Mouse (Mus musculus) CH12.LX (cell line): ENCODE measurements around the gene Rock2. TPM values are rescaled to one million over a fixed set of nuclear protein-coding genes. Genes with fewer than 3 reads are reported as not detected.

Experiments used
- DNase-seq: peaks from one replicate; pipeline ENCODE4 v3.0.0-alpha.2; 2013; ENCODE audit errors: extremely low read depth
- H3K27ac ChIP-seq: 2 replicates; pipeline ENCODE4 v1.5.1; 2012; ENCODE audit warnings: low read depth, mild to moderate bottlenecking, control low read depth, moderate library complexity; ENCODE audit not compliant: insufficient read depth
- H3K27me3 ChIP-seq: replicated peaks from 2 replicates; pipeline ENCODE3; 2012; ENCODE audit warnings: inconsistent platforms
- H3K36me3 ChIP-seq, 2 experiments: replicated peaks in 1 of 2; 2 replicates each; pipeline versions ENCODE3 to v1.6.1; 2012; ENCODE audit warnings: inconsistent platforms in 1 of 2, low read length in 1 of 2, mild to moderate bottlenecking in 1 of 2, mixed read lengths in 1 of 2, moderate library complexity in 1 of 2; ENCODE audit not compliant: control insufficient read depth in 1 of 2, insufficient read depth in 1 of 2
- H3K4me1 ChIP-seq, 2 experiments: 2 replicates each; pipeline ENCODE4 v1.6.1; 2012; ENCODE audit warnings: inconsistent platforms in 1 of 2, moderate library complexity in 1 of 2; ENCODE audit not compliant: insufficient read depth in 2 of 2, control insufficient read depth in 1 of 2
- H3K4me2 ChIP-seq: 2 replicates; pipeline ENCODE4 v1.6.1; 2012; ENCODE audit warnings: low read depth, mild to moderate bottlenecking, control low read depth; ENCODE audit not compliant: poor library complexity, insufficient read depth, severe bottlenecking
- H3K4me3 ChIP-seq, 3 experiments: fragments of 150-350 bp in 1 of 3; sonication (generic) in 1 of 3; replicated peaks in 1 of 3; 2 replicates each; pipeline versions ENCODE3 to v1.5.1; 2011 to 2012; ENCODE audit warnings: low read depth in 2 of 3, low read length in 2 of 3, mild to moderate bottlenecking in 2 of 3, moderate library complexity in 2 of 3, control low read depth in 1 of 3, improper control_type of control experiment in 1 of 3, inconsistent platforms in 1 of 3, mixed read lengths in 1 of 3; ENCODE audit not compliant: poor library complexity in 1 of 3
- H3K79me2 ChIP-seq: replicated peaks from 2 replicates; pipeline ENCODE4 v1.6.1; 2012; ENCODE audit warnings: mild to moderate bottlenecking, moderate library complexity; ENCODE audit not compliant: control insufficient read depth, poor library complexity, insufficient read depth, severe bottlenecking; ENCODE audit errors: extremely low read depth
- H3K9ac ChIP-seq: 2 replicates; pipeline ENCODE4 v1.6.1; 2012; ENCODE audit warnings: low read depth, mild to moderate bottlenecking, control low read depth, moderate library complexity; ENCODE audit not compliant: insufficient read depth
- H3K9me3 ChIP-seq: replicated peaks from 2 replicates; pipeline ENCODE3; 2012; ENCODE audit warnings: low read length, inconsistent platforms, mixed read lengths
- BHLHE40 ChIP-seq: IDR thresholded peaks from 2 replicates; pipeline ENCODE4 v1.6.1; 2011; ENCODE audit warnings: mild to moderate bottlenecking, low read depth, low read length, improper control_type of control experiment
- CHD2 ChIP-seq: IDR thresholded peaks from 2 replicates; pipeline ENCODE4 v1.6.1; 2011; ENCODE audit warnings: low read length, improper control_type of control experiment
- CTCF ChIP-seq, 2 experiments: IDR thresholded peaks in 1 of 2; conservative IDR thresholded peaks in 1 of 2; 2 replicates each; pipeline ENCODE4 v1.5.1; 2011 to 2012; ENCODE audit warnings: low read depth in 2 of 2, low read length in 2 of 2, improper control_type of control experiment in 1 of 2, inconsistent platforms in 1 of 2, mild to moderate bottlenecking in 1 of 2, moderate library complexity in 1 of 2
- ELF1 ChIP-seq: IDR thresholded peaks from 2 replicates; pipeline ENCODE4 v1.6.1; 2014; ENCODE audit warnings: low read depth, mild to moderate bottlenecking, inconsistent platforms, low read length, improper control_type of control experiment
- GABPA ChIP-seq: IDR thresholded peaks from 2 replicates; pipeline ENCODE4 v1.6.1; 2012; ENCODE audit warnings: low read depth, low read length, improper control_type of control experiment, inconsistent platforms; ENCODE audit not compliant: insufficient replicate concordance
- MAX ChIP-seq: IDR thresholded peaks from 2 replicates; pipeline ENCODE4 v1.6.1; 2011; ENCODE audit warnings: low read length, improper control_type of control experiment
- MAZ ChIP-seq: IDR thresholded peaks from 2 replicates; pipeline ENCODE4 v1.6.1; 2012; ENCODE audit warnings: low read depth, mild to moderate bottlenecking, inconsistent platforms, low read length, improper control_type of control experiment, moderate library complexity
- MYC ChIP-seq: IDR thresholded peaks from 2 replicates; pipeline ENCODE4 v1.6.1; 2011; ENCODE audit warnings: low read depth, mild to moderate bottlenecking, improper control_type of control experiment, low read length
- POLR2AphosphoS2 ChIP-seq: IDR thresholded peaks from 2 replicates; pipeline ENCODE4 v1.6.1; 2011; ENCODE audit warnings: low read depth, low read length, improper control_type of control experiment
- TBP ChIP-seq: conservative IDR thresholded peaks from 2 replicates; pipeline ENCODE4 v1.6.1; 2011; ENCODE audit warnings: low read depth, low read length, improper control_type of control experiment
- TCF12 ChIP-seq: IDR thresholded peaks from 2 replicates; pipeline ENCODE4 v1.6.1; 2014; ENCODE audit warnings: low read depth, mild to moderate bottlenecking, inconsistent platforms, low read length, improper control_type of control experiment
- UBTF ChIP-seq: IDR thresholded peaks from 2 replicates; pipeline ENCODE4 v1.6.1; 2012; ENCODE audit warnings: low read depth, mild to moderate bottlenecking, inconsistent platforms, low read length, improper control_type of control experiment, moderate library complexity
- USF2 ChIP-seq: conservative IDR thresholded peaks from 2 replicates; pipeline ENCODE4 v1.6.1; 2011; ENCODE audit warnings: low read depth, low read length, improper control_type of control experiment
- ZKSCAN1 ChIP-seq: IDR thresholded peaks from 2 replicates; pipeline ENCODE4 v1.6.1; 2012; ENCODE audit warnings: low read depth, inconsistent platforms, low read length, improper control_type of control experiment, borderline replicate concordance
- ZMIZ1 ChIP-seq: IDR thresholded peaks from 2 replicates; pipeline ENCODE4 v1.6.1; 2012; ENCODE audit warnings: low read depth, mild to moderate bottlenecking, inconsistent platforms, low read length, improper control_type of control experiment
- dilution Hi-C: fragments of 300-500 bp; cut with MboI; formaldehyde crosslinking; loops from 2 replicates; pipeline ENCODE4 v1.14.3; 2020; ENCODE audit warnings: low sequenced_read_pairs; ENCODE audit not compliant: extremely low pct_unique_long_range_greater_than_20kb, extremely low pct_ligation_motif_present
- in situ Hi-C: fragments of 300-500 bp; cut with MboI; formaldehyde crosslinking; loops from 3 replicates; pipeline ENCODE4 v1.14.3; 2019; ENCODE audit warnings: low sequenced_read_pairs, low pct_ligation_motif_present, low pct_unique_long_range_greater_than_20kb, mixed read lengths
- polyA plus RNA-seq: library from polyadenylated mRNA; unstranded; fragments of >175 nt; gene quantifications from 2 replicates; pipeline ENCODE4 v1.2.1, GENCODE M21; 2012; ENCODE audit warnings: low read depth; ENCODE audit not compliant: insufficient read length
- total RNA-seq, 2 experiments: library from RNA; depleted of rRNA; stranded (reverse); fragments of 300-350 nt in 1 of 2; fragments of >200 nt in 1 of 2; gene quantifications; 2 replicates each; pipeline ENCODE4 v1.2.3; 2012 to 2014

The Rock2 gene
- total and polyA plus RNA-seq, 3 experiments: 39.1 to 49.9 (median 40.3) TPM

DNA sequence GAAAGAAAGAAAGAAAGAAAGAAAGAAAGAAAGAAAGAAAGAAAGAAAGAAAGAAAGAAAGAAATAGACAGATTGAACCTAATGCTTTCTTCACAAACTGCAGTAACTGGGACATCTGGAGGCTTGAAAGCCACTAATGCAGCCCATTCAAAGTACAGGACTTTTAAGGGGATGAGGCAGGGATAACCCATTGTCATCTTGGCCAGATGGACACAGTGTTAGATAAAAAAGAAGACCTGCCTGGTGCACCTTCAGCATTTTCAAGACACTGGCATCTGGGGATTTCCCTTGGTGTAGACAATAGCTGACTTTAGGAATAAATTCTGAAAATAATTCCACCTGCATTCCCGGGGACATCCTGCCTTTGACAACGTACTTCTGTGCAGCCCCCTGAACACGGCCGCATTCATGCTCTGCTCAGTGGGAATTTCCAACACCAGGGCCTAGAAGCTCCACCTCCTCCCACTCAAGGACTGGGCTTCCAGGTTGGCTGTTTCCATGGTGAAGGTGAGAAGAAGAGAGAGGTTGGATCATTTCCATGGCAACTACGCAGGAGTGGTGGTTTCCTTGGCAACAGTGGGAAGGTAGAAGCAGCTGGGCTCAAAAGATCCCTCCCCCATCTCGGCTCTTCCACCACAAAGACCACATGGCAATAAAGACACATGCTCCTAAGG lies 38.9 kb upstream of the Rock2 start:
- Histone ChIP-seq H3K9me3 (peaks cover 2% of the 10 kb centered on the region), H3K79me2 (no peaks in the 10 kb centered on the region), H3K9ac (no peak overlapping the region), H3K4me3 (no peak overlapping the region), H3K36me3 (no peaks in the 10 kb centered on the region), H3K27me3 (no peaks in the 10 kb centered on the region), H3K27ac (no peak overlapping the region), H3K4me1 (peaks cover 24 to 73% of the 10 kb centered on the region in 2 experiments), H3K4me2 (no peak overlapping the region)
- in situ Hi-C loops: no loop called here
- DNase-seq: no peak
- dilution Hi-C loops: no loop called here
- TF ChIP-seq MYC: no peak
- no peak for TF ChIP-seq ZMIZ1
- no peak for TF ChIP-seq BHLHE40
- TF ChIP-seq CHD2: no peak
- no peak for TF ChIP-seq POLR2AphosphoS2

DNA sequence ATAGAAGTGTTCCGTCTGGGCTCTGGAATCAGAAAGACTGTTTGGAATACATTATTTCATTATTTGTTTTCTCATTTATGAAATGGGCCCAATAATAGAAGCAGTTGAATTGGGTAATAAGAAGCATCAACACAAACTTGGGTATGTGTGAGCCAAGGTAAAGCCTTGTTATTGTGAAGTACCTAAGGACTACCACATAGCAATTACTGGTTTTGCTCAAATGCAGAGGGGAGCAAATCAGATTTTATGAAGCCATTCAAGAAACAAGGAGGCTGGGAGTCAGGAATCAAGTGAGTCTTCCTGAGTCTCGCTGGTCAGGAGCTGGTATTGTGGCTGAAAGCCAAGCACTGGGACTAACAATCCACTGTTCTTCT lies 38.4 kb upstream of the Rock2 start:
- H3K27me3 ChIP-seq: no peaks in the 10 kb centered on the region
- no peak overlapping the region for H3K4me3 ChIP-seq
- no peak overlapping the region for H3K9ac ChIP-seq
- H3K4me1 ChIP-seq: peaks cover 22 to 73% of the 10 kb centered on the region in 2 experiments
- in situ Hi-C loops (no loop called here), dilution Hi-C loops (no loop called here)
- no peak for TF ChIP-seq ELF1
- no peak for TF ChIP-seq USF2
- H3K9me3 ChIP-seq: peaks cover 2% of the 10 kb centered on the region
- H3K36me3 ChIP-seq: no peaks in the 10 kb centered on the region
- H3K4me2 ChIP-seq: no peak overlapping the region
- no peaks in the 10 kb centered on the region for H3K79me2 ChIP-seq
- H3K27ac ChIP-seq: no peak overlapping the region
- DNase-seq: no peak

DNA sequence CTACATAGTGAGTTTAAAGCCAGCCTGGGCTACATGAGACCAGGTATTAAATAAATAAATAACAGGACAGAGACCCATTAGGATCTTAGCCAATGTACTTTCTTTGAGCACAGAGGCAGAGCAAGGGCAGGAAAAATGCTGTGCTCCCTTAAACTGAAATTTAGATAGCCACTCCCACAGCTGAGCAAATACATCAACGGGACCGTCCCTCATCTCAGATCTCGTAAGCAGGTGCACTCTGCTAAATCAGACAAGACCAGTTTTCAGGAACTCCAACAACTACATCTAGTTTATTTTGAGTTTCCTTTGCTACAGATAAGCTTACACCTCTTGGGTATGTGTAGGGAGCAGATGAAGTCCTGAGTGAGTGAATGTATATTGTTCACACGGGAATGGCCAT lies 36.6 kb upstream of the Rock2 start:
- peak; percentile 74 for DNase-seq
- no peak overlapping the region for H3K4me3 ChIP-seq
- peak overlapping the region; percentile 34; the same call in 1 of the 2 replicates for H3K27ac ChIP-seq
- H3K9ac ChIP-seq: no peak overlapping the region
- H3K27me3 ChIP-seq: no peaks in the 10 kb centered on the region
- H3K4me1 ChIP-seq: peaks cover 22 to 83% of the 10 kb centered on the region in 2 experiments
- dilution Hi-C loops: no loop called here
- no peaks in the 10 kb centered on the region for H3K79me2 ChIP-seq
- no peak for TF ChIP-seq POLR2AphosphoS2
- TF ChIP-seq ZKSCAN1: no peak
- no peak for TF ChIP-seq CTCF (conservative IDR thresholded peaks at IDR 0.05 in 1 of 2, IDR thresholded peaks at IDR 0.05 in 1 of 2; ENCODE audit: low read depth in 2 of 2, low read length in 2 of 2)
- peak; percentile 41; the same call in 1 of the 2 replicates for TF ChIP-seq TCF12
- no peak for TF ChIP-seq UBTF
- no peak for TF ChIP-seq MAX
- no peak for TF ChIP-seq MAZ
- TF ChIP-seq USF2: no peak
- 0 out of 2 replicates have a peak, but pooled peaks have one; percentile 47 for TF ChIP-seq TBP
- no peak for TF ChIP-seq GABPA
- no peaks in the 10 kb centered on the region for H3K36me3 ChIP-seq
- peak overlapping the region; percentile 59; the same call in 1 of the 2 replicates for H3K4me2 ChIP-seq
- in situ Hi-C loops: no loop called here
- H3K9me3 ChIP-seq: peaks cover 2% of the 10 kb centered on the region
